Mouse (Mus musculus): ENCODE data around the gene Olfr612.
"Not testable (repeated sequence)": the region's sequence is repeated elsewhere in the genome, so short reads cannot be mapped to it uniquely, and the experiment has no call there.

Olfr612 gene

DNA sequence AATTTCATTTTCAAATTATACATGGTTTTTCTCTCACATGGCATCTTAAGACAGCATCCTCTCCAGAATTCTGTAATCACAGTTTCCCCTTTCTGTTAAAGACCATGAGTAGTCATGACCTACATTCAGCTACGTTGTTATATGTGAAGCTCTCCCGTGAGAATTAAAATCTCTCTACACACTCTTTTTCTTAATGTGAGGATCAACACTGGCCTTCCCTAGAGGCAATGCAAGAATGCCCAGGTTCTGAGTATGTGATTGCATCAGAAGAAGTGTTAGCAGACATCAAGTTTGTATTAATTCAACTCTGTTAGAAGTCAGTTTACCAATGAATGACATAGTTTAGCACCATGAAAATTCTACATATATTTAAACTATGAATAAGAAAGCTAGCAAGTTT is at the start of gene Olfr612:
Gene Olfr612 (minus strand): TSS at position 101 of the 400 bp plus-strand sequence.
- not testable (repeated sequence) for DNase-seq (ENCODE audit: low read depth)

DNA sequence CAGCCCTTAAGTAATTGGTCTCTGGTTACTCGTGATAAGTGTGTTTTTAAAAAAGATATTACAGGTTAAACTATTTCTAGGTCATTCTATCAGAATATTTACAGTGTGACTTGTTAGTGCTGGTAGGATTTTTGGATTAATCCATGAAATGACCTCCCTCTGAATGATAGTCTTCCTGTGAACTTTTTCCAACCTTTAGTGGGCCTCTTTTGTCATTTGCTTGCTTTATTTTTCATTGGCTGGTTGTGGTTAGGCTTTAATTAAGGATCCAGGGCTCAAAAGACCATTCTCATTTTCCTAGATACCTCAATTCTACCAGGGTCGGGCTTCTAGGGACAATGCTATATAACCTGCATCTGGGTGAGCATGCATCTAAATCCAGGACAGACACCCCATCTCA is 47.3 kb upstream of the Olfr612 start, which contains the start of gene Olfr618:
Gene Olfr618 (plus strand): TSS at position 301 of the 400 bp plus-strand sequence.
- no peak for DNase-seq (ENCODE audit: low read depth)

DNA sequence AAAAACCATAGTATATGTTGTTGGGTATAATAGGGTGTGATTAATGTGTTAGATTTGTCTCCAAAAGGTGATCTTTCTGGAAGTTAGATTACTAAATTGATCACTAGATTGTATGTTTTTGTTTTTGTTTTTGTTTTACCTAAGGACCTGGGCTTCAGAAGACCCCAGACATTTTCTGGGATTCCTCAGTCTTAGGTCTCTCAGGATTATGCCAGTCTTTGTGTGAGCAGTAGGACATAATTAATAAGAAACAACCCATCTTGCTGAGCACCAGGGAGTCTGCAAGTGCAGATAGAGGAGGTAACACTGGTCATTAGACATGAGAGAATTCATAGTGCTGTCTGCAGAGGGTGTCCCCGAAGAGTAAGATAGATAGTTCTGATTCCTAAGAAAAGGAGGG is 30.2 kb upstream of the Olfr612 start, which contains the start of gene Olfr617:
Gene Olfr617 (plus strand): TSS at position 301 of the 400 bp plus-strand sequence.
- DNase-seq (ENCODE audit: low read depth), result no peak

DNA sequence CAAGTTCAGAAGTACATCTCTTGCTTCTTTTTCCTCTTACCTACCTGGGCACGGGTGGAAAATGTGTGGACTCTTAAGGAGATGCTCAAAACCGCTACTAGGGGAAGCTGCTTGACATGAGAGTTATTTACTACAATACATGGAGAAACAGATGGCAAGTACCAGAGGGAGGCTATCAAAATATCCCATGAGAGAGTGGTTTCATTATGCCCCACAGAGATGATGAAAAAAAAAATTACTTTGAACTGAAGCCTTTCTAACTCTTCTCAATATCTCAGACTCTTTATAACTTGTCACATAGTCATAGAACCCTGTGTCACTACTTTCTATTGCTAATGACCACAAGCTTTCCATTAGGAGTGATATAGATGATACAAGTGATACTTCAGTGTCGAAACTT is 26.5 kb upstream of the Olfr612 start, which contains the start of gene Olfr616:
Gene Olfr616 (minus strand): TSS at position 101 of the 400 bp plus-strand sequence.
- no peak for DNase-seq (ENCODE audit: low read depth)

DNA sequence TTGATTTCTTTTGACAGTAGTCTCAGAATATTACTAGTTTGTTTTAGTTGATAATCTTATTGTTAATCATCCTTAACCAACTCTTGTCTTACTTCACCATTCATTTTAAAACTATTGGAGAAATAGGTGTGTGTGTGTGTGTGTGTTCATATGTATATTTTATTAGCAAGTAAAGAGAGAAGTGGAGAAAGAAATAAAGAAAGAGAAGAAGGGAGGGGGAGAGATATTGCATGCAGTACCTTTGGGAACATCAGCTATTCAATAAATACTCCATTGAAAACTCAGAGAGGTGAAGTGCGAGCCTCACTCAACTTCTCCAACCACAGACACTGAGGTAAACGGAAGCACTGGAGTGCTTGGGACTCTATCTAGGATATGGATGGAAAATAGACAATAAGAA is 13.3 kb upstream of the Olfr612 start, which contains the start of gene Olfr615:
Gene Olfr615 (plus strand): TSS at position 301 of the 400 bp plus-strand sequence.
- DNase-seq (ENCODE audit: low read depth), result no peak

DNA sequence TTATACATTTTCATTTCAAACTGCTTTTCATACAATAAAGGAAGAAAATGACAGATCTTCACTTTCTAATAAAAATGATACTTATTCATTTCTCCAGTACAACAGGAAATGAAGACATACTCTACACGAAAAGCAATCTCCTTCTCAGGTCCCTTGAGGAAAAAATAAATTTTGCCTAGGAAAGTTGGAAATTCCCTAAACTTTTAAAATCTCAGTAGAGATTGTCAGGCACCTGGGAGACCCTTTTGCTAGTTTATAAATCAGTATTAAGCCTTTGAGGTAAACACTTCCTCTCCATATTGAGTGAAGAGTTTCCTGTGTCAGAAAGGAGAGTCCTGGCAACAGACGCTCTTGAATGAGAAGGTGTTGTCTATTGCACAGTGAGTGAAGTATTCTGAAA is 5.3 kb upstream of the Olfr612 start, which contains the start of gene Olfr613:
Gene Olfr613 (plus strand): TSS at position 301 of the 400 bp plus-strand sequence.
- DNase-seq (ENCODE audit: low read depth), result no peak

DNA sequence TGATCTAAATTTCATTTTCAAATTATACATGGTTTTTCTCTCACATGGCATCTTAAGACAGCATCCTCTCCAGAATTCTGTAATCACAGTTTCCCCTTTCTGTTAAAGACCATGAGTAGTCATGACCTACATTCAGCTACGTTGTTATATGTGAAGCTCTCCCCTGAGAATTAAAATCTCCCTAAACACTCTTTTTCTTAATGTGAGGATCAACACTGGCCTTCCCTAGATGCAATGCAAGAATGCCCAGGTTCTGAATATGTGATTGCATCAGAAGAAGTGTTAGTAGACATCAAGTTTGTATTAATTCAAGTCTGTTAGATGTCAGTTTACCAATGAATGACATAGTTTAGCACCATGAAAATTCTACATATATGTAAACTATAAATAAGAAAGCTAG is 21.8 kb downstream of the Olfr612 start, which contains the start of gene Olfr611:
Gene Olfr611 (minus strand): TSS at position 101 of the 400 bp plus-strand sequence.
- DNase-seq (ENCODE audit: low read depth), result not testable (repeated sequence)

DNA sequence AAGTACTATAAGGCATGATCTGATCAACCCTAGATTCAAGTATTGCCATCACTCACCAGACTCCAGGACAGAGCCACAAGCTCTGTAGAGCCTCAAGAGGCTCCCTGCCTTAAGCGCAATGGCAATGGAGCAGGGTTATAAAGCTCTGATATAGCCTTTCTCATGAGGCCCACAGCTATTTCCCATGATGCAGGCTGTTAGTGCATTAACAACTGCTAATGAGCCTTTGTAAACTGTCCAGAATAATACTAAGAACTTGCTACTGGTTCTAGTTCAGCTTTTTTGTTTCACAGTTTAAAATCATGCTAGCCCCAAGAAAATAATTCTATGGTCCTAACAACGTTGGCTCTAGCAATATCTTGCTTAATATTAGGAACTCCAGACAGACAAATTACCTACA is 30.5 kb downstream of the Olfr612 start, which contains the start of gene Olfr610:
Gene Olfr610 (minus strand): TSS at position 101 of the 400 bp plus-strand sequence.
- no peak for DNase-seq (ENCODE audit: low read depth)

DNA sequence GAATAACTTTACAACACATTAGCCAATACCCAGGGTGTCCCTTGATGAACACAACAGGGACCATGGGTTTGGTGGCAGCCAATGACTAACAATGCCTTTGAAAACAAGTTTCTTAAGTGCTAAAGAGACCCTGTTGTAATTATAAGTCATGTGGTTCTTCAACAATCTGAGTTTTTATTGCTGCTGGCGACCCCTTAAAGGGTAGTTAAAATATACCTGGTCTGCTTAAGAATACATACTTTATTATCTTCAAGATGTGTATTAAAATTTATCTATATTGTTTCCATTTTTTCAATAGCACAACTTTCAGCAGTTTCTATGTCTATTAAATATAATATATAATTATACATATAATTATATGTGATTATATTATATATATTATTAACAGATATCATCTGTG is 44.6 kb downstream of the Olfr612 start, which contains the start of gene Olfr609:
Gene Olfr609 (minus strand): TSS at position 101 of the 400 bp plus-strand sequence.
- DNase-seq (ENCODE audit: low read depth), result no peak
